22 mouse cellular contexts compared by ENCODE assay signal in the genomic region with DNA sequence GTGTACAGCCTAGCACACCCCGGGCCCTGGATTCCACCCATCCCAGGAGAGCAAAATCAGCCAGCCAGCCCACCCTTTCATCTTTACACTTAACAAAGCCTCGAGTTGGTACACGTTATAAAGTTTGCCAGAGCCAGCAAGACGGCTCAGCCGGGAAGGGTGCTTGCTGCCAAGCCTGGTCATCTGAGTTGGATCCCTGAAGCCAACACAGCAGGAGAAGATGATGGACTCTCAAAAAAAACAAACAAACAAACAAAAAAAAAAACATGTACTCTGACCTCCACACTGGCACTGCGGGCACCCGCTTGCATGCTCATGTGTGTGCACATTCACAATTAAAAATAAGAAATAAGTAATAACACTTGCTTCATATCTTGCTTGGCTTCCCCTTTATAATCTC. TPM values are rescaled to one million over a fixed set of nuclear protein-coding genes. Genes with fewer than 3 reads are reported as not detected.
DNase-seq lines count a peak whose midpoint lies in the region; ATAC-seq and TF ChIP-seq lines count a peak whose summit lies in the region.
"Had no signal": no experiment of that assay in that cellular context is flagged by ENCODE, and none has a peak within 500 bp of the region (broad histone marks: within the 10 kb centered on the region; RNA-seq: fewer than 3 reads in every experiment).

No protein-coding gene starts in this region.

- H3K4me2 ChIP-seq in heart, embryonic 13.5 days, result no peak overlapping the region
- no peak overlapping the region for H3K4me2 ChIP-seq in kidney, postnatal 0 days (ENCODE audit: low read length)
- no peak overlapping the region for H3K4me2 ChIP-seq in liver, embryonic 16.5 days (ENCODE audit: low read depth, low read length)
- no peak overlapping the region for H3K4me2 ChIP-seq in stomach, postnatal 0 days (replicated peaks; ENCODE audit: low read depth)
- H3K4me2 ChIP-seq: embryonic facial prominence, embryonic 13.5 days; forebrain, embryonic 13.5 days had no signal

- 75% methylated on average over 7 of the region's 7 CpGs for WGBS in heart, embryonic 13.5 days
- WGBS in kidney, postnatal 0 days, result 68% methylated on average over 7 of the region's 7 CpGs
- WGBS in liver, embryonic 16.5 days (ENCODE audit: insufficient replicate concordance), result 63% methylated on average over 7 of the region's 7 CpGs
- 68% methylated on average over 7 of the region's 7 CpGs for WGBS in stomach, postnatal 0 days

- no peaks in the 10 kb centered on the region for H3K9me3 ChIP-seq in heart, embryonic 13.5 days
- no peaks in the 10 kb centered on the region for H3K9me3 ChIP-seq in kidney, postnatal 0 days (replicated peaks; ENCODE audit: low read length)
- H3K9me3 ChIP-seq in liver, embryonic 16.5 days (replicated peaks; ENCODE audit: control insufficient read depth, low read length), result no peaks in the 10 kb centered on the region
- no peaks in the 10 kb centered on the region for H3K9me3 ChIP-seq in stomach, postnatal 0 days (ENCODE audit: control insufficient read depth, low read length)
- H3K9me3 ChIP-seq: embryonic facial prominence, embryonic 13.5 days; forebrain, embryonic 13.5 days had no signal

- DNase-seq in heart, postnatal 4 days, result no peak
- no peak for DNase-seq in kidney, postnatal 0 days (ENCODE audit: low spot score)
- DNase-seq in kidney, postnatal 10 days, result no peak
- DNase-seq in liver, result no peak
- no peak for DNase-seq in stomach, postnatal 0 days (ENCODE audit: low spot score)
- DNase-seq in ovary, postnatal 36 days (ENCODE audit: low spot score), result no peak
- DNase-seq: adrenal gland, postnatal 10 days; cerebellum, adult 11 months; cerebellum, adult 9-10 months; cerebellum, postnatal 36 days; forebrain, postnatal 0 days; gastrocnemius, postnatal 14 days; heart, adult 2 months had no signal

- no peak overlapping the region for H3K4me3 ChIP-seq in heart, embryonic 13.5 days
- no peak overlapping the region for H3K4me3 ChIP-seq in kidney, postnatal 0 days (replicated peaks; ENCODE audit: low read depth, low read length)
- H3K4me3 ChIP-seq in liver, embryonic 16.5 days (ENCODE audit: low read depth, low read length), result no peak overlapping the region
- H3K4me3 ChIP-seq in stomach, postnatal 0 days (ENCODE audit: low read depth, low read length), result no peak overlapping the region
- H3K4me3 ChIP-seq: embryonic facial prominence, embryonic 13.5 days; forebrain, embryonic 13.5 days; heart, adult 2 months had no signal

- no peak for ATAC-seq in heart, embryonic 13.5 days (ENCODE audit: extremely low read depth, insufficient number of reproducible peaks, low FRiP score, low TSS enrichment)
- ATAC-seq in kidney, postnatal 0 days (replicated peaks; ENCODE audit: low FRiP score, low read depth), result no peak
- no peak for ATAC-seq in liver, embryonic 16.5 days (ENCODE audit: low read depth)
- no peak for ATAC-seq in stomach, postnatal 0 days (ENCODE audit: low FRiP score, low TSS enrichment)
- ATAC-seq: forebrain, embryonic 13.5 days; forebrain, postnatal 0 days had no signal

- no peaks in the 10 kb centered on the region for H3K36me3 ChIP-seq in heart, embryonic 13.5 days
- H3K36me3 ChIP-seq in kidney, postnatal 0 days (ENCODE audit: insufficient read depth, low read length), result no peaks in the 10 kb centered on the region
- no peaks in the 10 kb centered on the region for H3K36me3 ChIP-seq in liver, embryonic 16.5 days (ENCODE audit: control insufficient read depth, insufficient read depth)
- H3K36me3 ChIP-seq in stomach, postnatal 0 days (ENCODE audit: control insufficient read depth, insufficient read depth, low read length), result no peaks in the 10 kb centered on the region
- H3K36me3 ChIP-seq: embryonic facial prominence, embryonic 13.5 days had no signal

- TF ChIP-seq EP300 in stomach, postnatal 0 days (optimal IDR thresholded peaks at IDR 0.05), result no peak

- H3K27ac ChIP-seq in heart, embryonic 13.5 days (replicated peaks), result peak overlapping the region; percentile 82
- 0 out of 2 replicates have a peak overlapping the region, but pooled peaks have one; percentile 82 for H3K27ac ChIP-seq in kidney, postnatal 0 days
- peak overlapping the region; percentile 51 for H3K27ac ChIP-seq in liver, embryonic 16.5 days (ENCODE audit: low read length)
- H3K27ac ChIP-seq in stomach, postnatal 0 days (replicated peaks), result 0 out of 2 replicates have a peak overlapping the region, but pooled peaks have one; percentile 88
- H3K27ac ChIP-seq: embryonic facial prominence, embryonic 13.5 days; forebrain, embryonic 13.5 days; heart, adult 2 months had no signal

- peaks cover 41% of the 10 kb centered on the region for H3K4me1 ChIP-seq in heart, embryonic 13.5 days
- peaks cover 10% of the 10 kb centered on the region for H3K4me1 ChIP-seq in kidney, postnatal 0 days (replicated peaks; ENCODE audit: insufficient read depth, low read length)
- H3K4me1 ChIP-seq in liver, embryonic 16.5 days (ENCODE audit: control insufficient read depth, low read depth, low read length), result peaks cover 6% of the 10 kb centered on the region
- no peaks in the 10 kb centered on the region for H3K4me1 ChIP-seq in stomach, postnatal 0 days (replicated peaks; ENCODE audit: control insufficient read depth, insufficient read depth)
- H3K4me1 ChIP-seq: forebrain, embryonic 13.5 days had no signal

- TF ChIP-seq CTCF in kidney, postnatal 0 days (IDR thresholded peaks at IDR 0.05; ENCODE audit: low read depth), result no peak
- no peak for TF ChIP-seq CTCF in stomach, postnatal 0 days (IDR thresholded peaks at IDR 0.05; ENCODE audit: low read depth)

- H3K9ac ChIP-seq in heart, embryonic 13.5 days, result no peak overlapping the region
- no peak overlapping the region for H3K9ac ChIP-seq in kidney, postnatal 0 days (ENCODE audit: low read depth, low read length)
- H3K9ac ChIP-seq in liver, embryonic 16.5 days (ENCODE audit: low read depth, low read length), result no peak overlapping the region
- no peak overlapping the region for H3K9ac ChIP-seq in stomach, postnatal 0 days (ENCODE audit: low read length)
- H3K9ac ChIP-seq: forebrain, embryonic 13.5 days; forebrain, postnatal 0 days had no signal

- no peaks in the 10 kb centered on the region for H3K27me3 ChIP-seq in heart, embryonic 13.5 days (replicated peaks)
- no peaks in the 10 kb centered on the region for H3K27me3 ChIP-seq in kidney, postnatal 0 days (ENCODE audit: insufficient read depth, low read length)
- no peaks in the 10 kb centered on the region; the same call in 1 of the 2 replicates for H3K27me3 ChIP-seq in liver, embryonic 16.5 days (ENCODE audit: control insufficient read depth, insufficient read depth, low read depth, low read length)
- H3K27me3 ChIP-seq in stomach, postnatal 0 days (ENCODE audit: control insufficient read depth, insufficient read depth, low read length), result no peaks in the 10 kb centered on the region
- H3K27me3 ChIP-seq: embryonic facial prominence, embryonic 13.5 days; forebrain, embryonic 13.5 days had no signal

RNA-seq across cellular contexts. Expression of a gene that starts 15.9 kb away (rescaled TPM):
- 67.0 and 69.5 TPM in 2 replicates for polyA plus RNA-seq in heart, embryonic 13.5 days (2015; fragmentation: Nextera tagmentation; extraction: Ambion mirVana)
- total RNA-seq in heart, postnatal 4 days (2021), result 100 to 1,000 TPM; 163 to 177 TPM
- 96.1 and 139 TPM in 2 replicates for polyA plus RNA-seq in kidney, postnatal 0 days (2015; fragmentation: Nextera tagmentation; extraction: Ambion mirVana)
- polyA plus RNA-seq in liver, embryonic 16.5 days (2015; fragmentation: Nextera tagmentation; extraction: Ambion mirVana), result 32.8 and 39.6 TPM in 2 replicates
- 62.1 and 77.1 TPM in 2 replicates for polyA plus RNA-seq in stomach, postnatal 0 days (2015; fragmentation: Nextera tagmentation; extraction: Ambion mirVana)

RNA-seq across cellular contexts. Expression of a gene that starts 25.7 kb away (rescaled TPM):
- polyA plus RNA-seq in heart, embryonic 13.5 days (2015; fragmentation: Nextera tagmentation; extraction: Ambion mirVana), result 13.5 and 14.3 TPM in 2 replicates
- total RNA-seq in heart, postnatal 4 days (2021), result 1 to 10 TPM; 5.9 to 6.9 TPM
- polyA plus RNA-seq in kidney, postnatal 0 days (2015; fragmentation: Nextera tagmentation; extraction: Ambion mirVana), result 48.1 and 49.5 TPM in 2 replicates
- 4.6 and 5.7 TPM in 2 replicates for polyA plus RNA-seq in liver, embryonic 16.5 days (2015; fragmentation: Nextera tagmentation; extraction: Ambion mirVana)
- polyA plus RNA-seq in stomach, postnatal 0 days (2015; fragmentation: Nextera tagmentation; extraction: Ambion mirVana), result 12.5 and 15.2 TPM in 2 replicates

RNA-seq across cellular contexts. Expression of a gene that starts 37.5 kb away (rescaled TPM):
- polyA plus RNA-seq in heart, embryonic 13.5 days (2015; fragmentation: Nextera tagmentation; extraction: Ambion mirVana), result 291 and 314 TPM in 2 replicates
- total RNA-seq in heart, postnatal 4 days (2021), result 100 to 1,000 TPM; 104 to 105 TPM
- 289 and 325 TPM in 2 replicates for polyA plus RNA-seq in kidney, postnatal 0 days (2015; fragmentation: Nextera tagmentation; extraction: Ambion mirVana)
- polyA plus RNA-seq in liver, embryonic 16.5 days (2015; fragmentation: Nextera tagmentation; extraction: Ambion mirVana), result 181 and 185 TPM in 2 replicates
- 253 and 258 TPM in 2 replicates for polyA plus RNA-seq in stomach, postnatal 0 days (2015; fragmentation: Nextera tagmentation; extraction: Ambion mirVana)

RNA-seq across cellular contexts. Expression of a gene that starts 54.3 kb away (rescaled TPM):
- not detected in 2 replicates for polyA plus RNA-seq in heart, embryonic 13.5 days (2015; fragmentation: Nextera tagmentation; extraction: Ambion mirVana)
- total RNA-seq in heart, postnatal 4 days (2021), result not detected
- polyA plus RNA-seq in kidney, postnatal 0 days (2015; fragmentation: Nextera tagmentation; extraction: Ambion mirVana), result 0.12 and 0.15 TPM in 2 replicates
- polyA plus RNA-seq in liver, embryonic 16.5 days (2015; fragmentation: Nextera tagmentation; extraction: Ambion mirVana), result not detected in 2 replicates
- 0.07 TPM in 1 of 2 replicates, not detected in the other for polyA plus RNA-seq in stomach, postnatal 0 days (2015; fragmentation: Nextera tagmentation; extraction: Ambion mirVana)
- total RNA-seq: gastrocnemius, adult 18-20 months; heart, adult 2 months; MEL had no signal
- polyA plus RNA-seq: C2C12; gonadal fat pad, adult 2 months; heart, adult 2 months; hindbrain, embryonic 11.5 days had no signal
